Mouse (Mus musculus): ENCODE measurements around the gene Tmem87a.

DNA sequence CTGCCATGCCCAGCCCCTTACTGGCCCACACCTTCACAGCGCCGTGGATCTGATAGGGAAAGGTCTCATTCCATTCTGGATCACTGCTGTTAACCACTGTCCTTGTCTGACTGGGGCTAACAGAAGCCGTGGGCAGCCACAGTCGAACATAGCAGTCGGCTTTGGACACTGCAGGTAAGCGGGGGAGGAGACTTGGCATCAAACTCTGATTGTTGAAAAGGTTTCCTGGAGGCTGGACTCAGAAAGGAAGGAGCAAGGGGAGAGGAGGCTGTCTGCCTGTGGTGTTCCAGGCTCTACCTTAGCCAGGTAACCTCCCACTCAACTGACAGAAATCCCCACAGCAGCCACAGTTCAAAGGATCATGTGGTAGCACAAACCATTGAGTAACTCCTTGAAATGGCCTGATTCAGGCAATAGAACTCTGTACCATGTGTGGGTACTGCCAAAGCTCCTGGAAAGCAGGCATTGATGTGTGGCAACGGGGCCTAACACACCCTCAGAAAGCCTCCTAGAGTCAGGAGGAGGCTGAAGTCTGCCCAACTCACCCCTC is 91.6 kb downstream of the Tmem87a start:
- TF ChIP-seq EP300 (IDR thresholded peaks at IDR 0.05; ENCODE audit: insufficient read depth, low read depth, low read length) (no peak), CTCF (IDR thresholded peaks at IDR 0.05) (no peak)
